Mouse (Mus musculus): ENCODE measurements at regions not wholly inside any gene's neighbourhood (a gene's known extent, or its start where the extent isn't known, plus 50 kb on each side); places are given as distances from the start of the nearest gene placed in this dataset.

DNA sequence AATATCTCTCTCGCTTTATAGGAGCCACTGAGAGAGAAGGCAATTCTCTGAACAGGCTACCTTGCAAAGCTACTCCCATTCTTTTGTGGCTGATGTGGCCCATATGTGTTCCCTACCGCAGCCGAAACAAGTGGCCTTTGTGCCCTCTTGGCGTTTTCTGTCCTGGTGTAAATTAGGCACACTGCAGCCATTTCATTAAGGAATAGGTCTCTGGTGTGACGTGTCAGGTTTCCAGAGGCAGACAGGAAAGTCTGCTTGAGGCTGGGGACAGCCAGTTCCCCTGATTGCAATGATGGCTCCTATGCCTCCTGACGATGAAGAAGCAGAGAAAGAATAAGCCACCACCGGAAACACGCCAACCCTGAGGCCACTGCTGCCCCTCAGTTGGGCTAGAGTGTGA lies 59.3 kb upstream of the Bcor start:
- ChIA-PET CTCF (no interaction called here), POLR2A (no interaction called here)

DNA sequence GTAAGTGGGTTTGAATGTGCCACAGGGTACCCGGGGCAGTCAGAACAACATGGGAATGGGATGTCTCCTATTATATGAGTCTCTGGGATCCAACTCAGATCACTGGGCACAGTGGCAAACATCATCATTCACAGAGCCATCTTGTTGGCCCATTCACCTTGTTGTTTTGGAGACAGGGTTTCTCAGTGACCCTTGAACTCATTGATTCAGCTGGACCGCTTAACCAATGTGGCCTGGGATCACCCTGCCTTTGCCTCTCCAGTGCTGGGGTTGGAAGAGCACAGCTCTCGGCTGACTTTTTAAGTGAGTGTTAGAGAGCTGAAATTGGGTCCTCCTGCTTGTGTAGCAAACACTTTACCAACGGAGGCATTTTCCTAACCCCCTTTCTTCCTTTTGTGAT lies 64.2 kb upstream of the Bcor start:
- ChIA-PET POLR2A (interaction anchor here in 1 of 4 experiments (0.6 to 1.6 kb wide), 4 partner anchors 28 to 290 kb away, joined by 3 to 9 read pairs (median 3); no protein-coding TSS in a partner anchor), CTCF (no interaction called here)

DNA sequence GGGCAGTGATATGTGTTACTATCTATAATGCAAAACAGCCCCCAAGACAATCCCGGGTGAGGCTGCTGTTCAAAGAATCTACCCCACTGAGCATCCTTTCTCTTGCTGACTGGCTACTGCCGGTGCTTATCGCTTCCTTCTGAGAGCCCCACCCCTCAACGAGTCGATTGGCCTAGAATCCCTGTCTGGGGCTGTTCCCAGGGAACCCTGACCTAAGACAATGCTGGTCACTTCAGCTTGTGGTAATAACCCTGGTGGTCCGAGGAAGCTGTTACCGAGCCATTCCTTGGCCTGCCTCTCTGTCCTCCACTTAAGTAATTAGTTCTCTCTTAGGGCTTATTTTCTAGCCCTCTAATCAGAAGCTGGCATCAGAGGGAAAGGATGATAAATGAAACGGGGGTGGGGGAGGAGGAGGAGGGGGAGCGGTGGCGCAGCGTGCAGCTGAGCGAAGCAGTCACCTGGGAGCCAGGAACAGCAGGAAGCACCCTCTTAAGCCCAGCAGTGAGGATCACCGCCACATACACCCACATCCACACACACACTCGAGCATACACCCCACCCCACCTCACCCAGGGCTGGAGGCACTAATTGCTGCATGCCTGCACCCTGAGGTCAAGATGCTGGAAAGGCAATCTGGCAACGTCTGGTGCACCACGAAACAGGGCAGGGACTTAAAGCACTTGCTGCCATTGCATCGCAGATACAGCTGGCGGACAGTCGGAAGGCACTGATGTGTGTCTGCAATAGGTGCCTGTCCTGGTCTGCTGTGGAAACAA lies 65.1 kb upstream of the Bcor start:
- CTCF ChIA-PET, result no interaction called here
- POLR2A ChIA-PET, result interaction anchor here in 2 of 4 experiments (1.0 to 1.7 kb wide), 5 partner anchors 19 to 101 kb away, joined by 3 to 9 read pairs (median 3); no protein-coding TSS in a partner anchor

DNA sequence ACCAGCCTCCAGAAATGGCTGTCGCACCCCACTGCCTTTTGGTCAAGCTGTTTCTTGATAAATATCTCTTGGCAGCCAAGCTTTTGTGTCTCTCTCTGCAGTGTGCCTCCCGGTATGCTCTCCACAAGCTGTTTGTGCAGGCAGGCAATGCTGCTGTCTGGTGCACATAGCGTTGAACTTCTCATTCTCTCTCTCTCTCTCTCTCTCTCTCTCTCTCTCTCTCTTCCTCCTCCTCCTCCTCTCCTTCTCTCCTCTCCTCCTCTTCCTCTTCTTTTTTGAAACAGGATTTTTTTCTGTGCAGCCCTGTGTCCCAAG lies 65.7 kb upstream of the Bcor start:
- CTCF ChIA-PET, result no interaction called here
- POLR2A ChIA-PET, result interaction anchor here in 2 of 4 experiments (1.0 to 1.7 kb wide), 4 partner anchors 19 to 102 kb away, joined by 3 to 4 read pairs (median 3); no protein-coding TSS in a partner anchor

DNA sequence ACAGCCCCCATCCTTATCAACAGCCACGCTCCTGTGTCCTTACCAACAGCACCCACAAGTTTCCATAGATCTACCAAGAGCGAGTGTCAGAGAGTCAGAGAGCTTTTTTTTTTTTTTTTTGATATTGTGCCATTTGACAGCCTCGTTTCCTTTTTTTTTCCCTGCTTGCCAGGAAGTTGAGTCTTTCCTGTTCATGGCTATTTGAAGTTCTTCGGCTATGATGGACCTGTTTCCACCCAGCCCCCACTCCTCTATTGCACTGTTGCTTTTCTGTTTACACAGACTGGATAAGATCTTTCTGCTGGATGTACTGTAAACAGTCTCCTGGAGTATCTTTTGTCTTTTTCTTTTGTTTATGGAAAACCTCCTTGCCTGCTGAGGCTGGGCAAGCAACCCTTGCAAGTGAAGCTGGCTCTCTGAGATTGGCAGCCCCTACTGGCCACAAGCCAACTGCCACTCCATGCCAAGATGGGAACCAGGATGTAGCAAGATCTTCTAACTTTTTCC lies 80.4 kb upstream of the Bcor start:
- POLR2A ChIA-PET, result interaction anchor here in 2 of 4 experiments (0.6 to 1.3 kb wide), 5 partner anchors 10 to 353 kb away, joined by 3 to 6 read pairs (median 4); no protein-coding TSS in a partner anchor
- CTCF ChIA-PET, result no interaction called here

DNA sequence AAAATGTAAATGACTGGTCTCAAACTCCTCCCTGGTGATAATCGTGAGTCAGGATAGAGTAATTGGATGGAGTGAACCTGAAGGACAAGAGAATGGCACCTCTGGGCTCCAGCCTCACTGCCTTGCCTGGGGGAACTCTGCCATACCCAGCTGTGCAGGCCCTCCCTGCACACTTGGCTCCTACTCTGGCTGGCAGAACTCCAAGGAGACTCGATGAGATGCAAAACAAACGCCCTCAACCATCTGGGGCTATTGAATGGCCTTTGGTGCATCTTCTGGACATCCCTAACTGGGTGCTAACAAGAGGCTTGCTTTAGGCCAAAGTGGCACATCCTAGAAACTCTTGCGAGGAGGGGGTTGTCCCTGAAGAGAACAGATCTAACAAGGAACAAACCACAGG lies 81.6 kb upstream of the Bcor start:
- POLR2A ChIA-PET, result interaction anchor here in 2 of 4 experiments (0.9 to 1.1 kb wide), 2 partner anchors 10 to 11 kb away, joined by 3 to 4 read pairs; no protein-coding TSS in a partner anchor
- CTCF ChIA-PET, result no interaction called here

DNA sequence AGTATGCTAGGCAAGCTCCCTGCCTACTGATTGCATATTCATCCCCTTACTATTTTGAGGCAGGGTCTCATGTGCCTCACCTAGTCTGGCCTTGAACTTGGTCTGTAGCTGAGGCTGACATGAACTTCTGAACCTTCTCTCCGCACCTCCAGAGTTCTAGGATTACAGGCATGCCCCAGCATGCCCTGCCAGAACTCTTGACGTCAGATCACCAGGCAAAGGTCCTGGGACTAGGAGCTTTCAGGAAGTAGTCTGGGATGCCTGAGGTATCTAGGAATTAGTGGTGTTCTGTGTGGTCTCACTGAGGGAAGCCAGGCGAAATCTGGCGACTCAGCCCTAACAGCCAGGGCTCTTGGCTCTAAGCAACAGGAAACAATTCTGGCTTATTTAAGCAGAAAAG lies 88.9 kb upstream of the Bcor start:
- POLR2A ChIA-PET, result interaction anchor here in 2 of 4 experiments (0.6 to 1.4 kb wide), 9 partner anchors 10 to 552 kb away, joined by 3 to 5 read pairs (median 4); no protein-coding TSS in a partner anchor
- CTCF ChIA-PET, result no interaction called here

DNA sequence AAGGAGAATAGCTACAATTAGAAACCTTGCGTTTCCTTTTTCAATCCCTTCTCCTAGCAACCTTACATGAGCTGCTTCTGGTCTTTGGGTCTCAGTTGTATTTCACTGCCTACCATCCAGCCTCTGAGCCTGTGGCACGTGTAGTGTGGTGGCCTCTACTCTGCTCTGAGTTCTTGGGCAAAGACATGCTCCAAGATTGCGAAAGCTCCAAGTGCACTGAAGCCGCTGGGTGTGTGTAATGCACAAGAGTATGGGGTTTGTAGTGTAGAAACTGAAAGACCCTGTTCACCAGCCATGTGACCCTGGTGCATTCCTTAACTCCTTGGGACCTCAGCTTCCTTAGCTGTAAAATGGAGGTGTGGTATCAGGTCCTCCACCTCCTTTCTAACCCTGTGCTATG lies 89.8 kb upstream of the Bcor start:
- ChIA-PET CTCF (no interaction called here), POLR2A (interaction anchor here in 2 of 4 experiments (0.8 to 1.4 kb wide), 4 partner anchors 25 to 89 kb away, joined by 3 to 4 read pairs (median 4); no protein-coding TSS in a partner anchor)

DNA sequence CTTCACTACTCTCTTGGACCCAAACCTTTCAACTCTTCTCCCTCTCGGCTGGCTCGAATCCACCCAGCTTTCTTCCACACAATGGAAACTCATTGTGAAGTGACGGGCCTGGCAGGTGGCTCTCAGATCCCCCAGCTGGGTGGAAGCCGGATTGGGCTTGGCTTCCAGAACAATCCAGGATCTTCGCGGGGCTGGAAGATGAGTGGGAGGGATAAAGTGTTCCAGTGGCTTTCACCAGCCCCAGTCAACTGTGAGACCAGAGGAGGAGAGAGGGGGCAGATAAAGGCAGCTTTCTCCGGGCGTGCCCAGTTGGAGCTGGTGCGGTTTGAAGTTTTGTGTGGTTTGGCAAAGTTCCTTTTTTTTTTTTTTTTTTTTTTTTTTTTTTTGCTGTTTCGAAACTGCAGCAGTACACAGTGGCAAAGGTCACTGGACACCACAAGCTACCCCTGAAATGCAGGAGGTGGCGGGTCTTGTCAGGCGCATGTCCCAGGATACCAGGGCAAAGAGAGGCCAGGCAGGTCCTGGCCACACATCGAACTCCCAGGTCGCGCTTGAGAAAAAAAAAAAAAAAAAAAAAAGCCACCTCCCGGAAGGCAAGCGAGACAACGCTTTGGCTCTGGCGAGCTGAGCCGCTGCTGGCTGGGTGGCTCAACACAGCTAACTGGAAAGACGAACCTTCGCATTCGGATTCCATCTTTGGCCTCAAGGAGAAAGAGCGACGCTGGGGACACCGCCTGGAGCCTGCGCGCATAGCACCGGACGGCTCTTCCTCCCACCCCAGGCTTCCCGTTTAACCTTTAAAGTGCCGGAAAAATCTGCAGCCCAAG lies 91.9 kb upstream of the Bcor start:
- POLR2A ChIA-PET, result interaction anchor here (0.6 to 1.6 kb wide), 26 partner anchors 10 to 1057 kb away, joined by 3 to 13 read pairs (median 4); partner anchors contain the start of gene Bcor (in 1 of the 4)

DNA sequence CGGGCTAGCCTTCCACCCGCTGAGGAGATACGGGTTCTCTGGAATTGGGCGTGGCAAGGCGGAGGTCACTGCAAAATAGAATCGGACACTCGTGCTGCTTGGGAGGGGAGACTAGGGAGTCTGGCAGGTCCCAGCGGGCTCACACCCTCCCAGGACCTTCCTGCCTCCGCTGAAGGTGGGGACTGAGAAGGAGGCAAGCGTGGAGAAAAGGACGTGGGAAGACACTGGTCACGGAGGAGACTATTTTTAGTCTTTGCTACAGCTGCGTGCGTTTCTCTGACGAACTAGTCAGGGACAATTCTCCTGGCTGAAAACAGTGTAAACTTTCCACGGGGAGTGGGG lies 92.5 kb upstream of the Bcor start:
- ChIA-PET POLR2A (interaction anchor here in 3 of 4 experiments (0.6 to 1.5 kb wide), 13 partner anchors 12 to 555 kb away, joined by 3 to 8 read pairs (median 4); partner anchors contain the start of gene Bcor (in 1 of the 3)), CTCF (interaction anchor here in 2 of 4 experiments (0.6 to 0.7 kb wide), 3 partner anchors 26 to 186 kb away, joined by 3 read pairs; no protein-coding TSS in a partner anchor)

More for the DNA sequence above, 91.9 kb upstream of the Bcor start:
- CTCF ChIA-PET, result interaction anchor here (0.6 to 0.8 kb wide), 11 partner anchors 13 to 1499 kb away, joined by 3 to 19 read pairs (median 3); no protein-coding TSS in a partner anchor

DNA sequence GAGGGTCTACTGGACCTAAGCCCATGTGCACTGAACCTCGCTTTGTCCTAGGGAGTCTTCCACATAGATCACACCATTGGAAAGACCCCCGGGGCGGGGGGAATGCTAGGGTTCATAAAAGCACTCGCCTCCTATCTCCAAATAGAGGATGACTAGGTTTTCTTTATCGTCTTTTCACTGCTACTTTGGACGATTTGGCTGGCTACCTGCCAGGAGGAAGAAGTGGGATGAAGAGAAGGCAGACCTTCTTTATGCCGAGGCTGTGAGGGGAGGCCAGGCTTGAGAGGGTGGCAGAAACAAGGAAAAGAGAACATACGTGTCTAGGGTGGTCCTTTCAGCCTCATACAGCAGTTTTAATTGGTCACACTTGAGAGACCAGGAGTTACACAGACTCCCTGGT lies 96.6 kb upstream of the Bcor start:
- ChIA-PET POLR2A (no interaction called here), CTCF (no interaction called here)

DNA sequence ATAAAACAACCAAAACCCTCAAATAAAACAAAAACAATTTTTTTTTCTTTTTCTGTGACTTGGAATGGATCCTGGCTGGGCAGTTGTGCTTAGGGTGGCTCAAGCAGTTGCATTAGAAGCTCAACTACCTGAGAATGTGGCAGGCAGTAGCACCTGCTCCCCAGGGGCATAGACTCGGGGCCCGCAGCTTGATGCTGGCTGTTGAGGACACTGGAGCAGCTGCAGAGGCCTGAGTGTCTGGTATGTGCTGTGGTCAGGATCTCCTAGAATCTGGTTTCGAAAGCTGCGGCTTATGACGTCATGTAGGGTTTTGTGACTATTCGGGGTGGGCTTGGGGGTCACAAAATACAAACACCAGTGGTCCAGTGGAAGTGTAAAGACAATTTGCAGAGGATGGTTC lies 103.7 kb upstream of the Bcor start:
- ChIA-PET CTCF (no interaction called here), POLR2A (interaction anchor here in 2 of 4 experiments (1.1 to 2.5 kb wide), 6 partner anchors 11 to 44 kb away, joined by 3 to 11 read pairs (median 4); no protein-coding TSS in a partner anchor)

DNA sequence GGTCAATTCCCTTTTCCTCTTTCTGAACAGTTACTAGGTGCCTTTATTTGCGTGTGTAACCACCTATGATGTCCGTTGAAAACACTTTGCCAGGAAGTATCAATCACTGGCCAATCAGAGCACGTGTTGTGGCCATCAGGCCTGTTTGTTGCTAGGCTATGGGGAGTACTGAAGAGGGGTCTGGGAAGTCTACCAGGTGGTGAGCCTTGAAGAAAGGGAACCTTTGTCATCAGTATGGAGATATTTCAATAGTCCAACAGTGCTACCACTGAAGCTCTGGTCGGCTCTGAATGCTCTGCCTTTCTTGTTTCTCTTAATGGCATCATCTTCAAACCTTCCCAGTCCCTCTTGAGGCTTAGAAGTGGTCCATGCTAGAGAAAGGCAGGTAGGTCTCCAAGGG lies 124.6 kb upstream of the Bcor start:
- ChIA-PET CTCF (no interaction called here), POLR2A (interaction anchor here in 3 of 4 experiments (0.7 to 3.1 kb wide), 19 partner anchors 8 to 133 kb away, joined by 3 to 36 read pairs (median 6); no protein-coding TSS in a partner anchor)

DNA sequence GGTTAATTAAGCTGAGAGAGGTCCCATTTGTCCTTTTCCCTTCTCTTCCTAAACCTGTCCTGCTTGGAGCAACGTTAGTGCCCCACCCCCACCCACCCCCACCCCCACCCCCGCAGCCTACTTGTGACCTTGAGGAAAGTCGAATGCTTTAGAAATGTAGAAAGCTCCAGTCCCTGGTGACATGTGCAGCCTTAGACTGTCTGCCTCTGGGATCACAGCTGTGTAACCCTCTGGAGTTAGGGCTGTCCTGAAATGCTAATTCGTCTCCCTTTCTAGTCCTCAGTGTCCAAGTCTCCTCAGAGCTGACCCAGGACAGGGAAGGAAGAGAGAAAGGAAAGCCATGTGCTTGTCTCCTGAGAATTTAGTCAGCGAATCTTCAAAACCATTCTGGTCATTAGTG lies 125.0 kb upstream of the Bcor start:
- POLR2A ChIA-PET, result interaction anchor here in 3 of 4 experiments (0.6 to 3.1 kb wide), 22 partner anchors 8 to 215 kb away, joined by 3 to 36 read pairs (median 4); no protein-coding TSS in a partner anchor
- CTCF ChIA-PET, result no interaction called here

DNA sequence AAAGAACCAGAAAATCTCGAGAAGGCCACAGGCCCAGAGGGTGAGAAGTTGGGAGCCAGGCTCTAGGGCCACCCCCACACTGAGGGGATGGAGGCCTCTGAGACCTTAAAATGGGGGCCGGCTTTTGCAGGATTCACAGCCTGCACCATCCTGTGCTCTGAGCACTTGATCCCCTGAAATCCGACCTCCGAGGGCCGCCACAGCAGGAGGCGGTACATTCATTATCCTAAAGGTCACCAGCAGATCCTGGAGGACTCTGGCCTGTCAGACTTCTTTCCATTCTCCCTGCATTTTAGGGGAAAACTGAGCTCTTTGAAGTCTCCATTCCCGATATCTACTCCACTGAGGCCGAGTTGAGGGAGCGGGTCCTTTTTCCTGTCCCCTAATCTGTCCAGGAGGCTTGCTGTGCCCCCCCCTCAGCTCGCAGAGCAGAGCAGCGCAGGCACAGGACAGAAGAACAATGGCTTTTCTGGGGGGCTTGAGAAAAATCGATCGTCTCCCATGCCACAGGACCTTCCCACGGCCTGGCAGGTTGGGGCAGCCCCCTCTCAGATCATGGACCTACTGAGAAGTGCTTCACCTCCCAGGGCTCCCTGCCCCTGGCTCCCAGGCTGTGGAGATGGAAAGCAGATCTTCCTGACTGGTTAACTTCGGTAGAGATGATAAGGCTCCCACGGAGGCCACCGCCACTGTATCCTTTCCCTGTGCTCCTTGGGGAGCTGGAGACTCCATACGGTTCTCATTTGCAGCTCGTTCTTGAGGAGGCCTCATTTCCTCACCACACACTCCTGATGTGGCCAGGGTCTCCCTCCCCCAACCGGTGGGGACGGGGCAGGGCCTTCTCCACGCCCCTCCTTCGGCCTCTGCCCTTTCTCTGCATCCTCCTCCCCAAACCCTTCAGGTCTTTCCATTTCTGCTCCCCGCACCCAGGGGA lies 126.1 kb upstream of the Bcor start:
- POLR2A ChIA-PET, result interaction anchor here in 3 of 4 experiments (0.6 to 3.1 kb wide), 18 partner anchors 10 to 137 kb away, joined by 3 to 36 read pairs (median 3); no protein-coding TSS in a partner anchor
- CTCF ChIA-PET, result interaction anchor here in 1 of 4 experiments (0.5 kb wide), 1 partner anchor 9 kb away, joined by 5 read pairs; no protein-coding TSS in a partner anchor

DNA sequence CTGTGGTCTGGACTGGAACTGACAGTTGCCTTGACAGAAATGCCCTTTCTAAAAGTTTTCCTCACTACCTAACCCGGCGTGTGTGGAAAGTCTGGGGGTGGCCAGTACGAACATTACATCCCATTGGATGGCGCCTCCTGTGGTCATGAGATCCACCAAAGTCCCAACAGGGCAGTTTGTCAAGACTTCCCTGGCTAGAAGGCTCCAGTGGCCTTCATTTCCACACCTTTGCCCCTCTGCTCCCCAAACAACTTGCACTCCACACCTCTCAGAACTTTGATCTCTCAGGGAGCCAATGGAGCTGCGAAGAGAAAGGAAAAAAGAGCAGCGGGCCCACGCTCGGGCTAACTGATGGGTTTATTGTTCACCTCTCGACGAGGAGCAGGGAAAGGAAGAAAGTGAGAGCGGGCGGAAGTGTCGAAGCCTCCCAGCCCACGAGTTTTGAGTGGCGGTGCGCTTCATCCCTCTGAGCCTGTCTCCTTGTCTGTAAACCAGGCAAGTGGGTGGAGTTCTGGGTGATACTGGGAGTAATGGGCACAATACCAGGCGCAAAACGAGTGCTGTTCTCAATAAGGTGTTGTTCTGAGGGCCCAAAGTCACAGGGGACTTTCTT lies 126.9 kb upstream of the Bcor start:
- CTCF ChIA-PET, result no interaction called here
- POLR2A ChIA-PET, result interaction anchor here in 3 of 4 experiments (0.5 to 3.1 kb wide), 15 partner anchors 9 to 998 kb away, joined by 3 to 36 read pairs (median 3); no protein-coding TSS in a partner anchor

All from embryonic stem cell, embryonic (primary cell).